Mouse (Mus musculus) kidney, embryonic 15.5 days (tissue): Measurements from ENCODE around the gene Cenpm. TPM values are rescaled to one million over a fixed set of nuclear protein-coding genes. Genes with fewer than 3 reads are reported as not detected.

Source experiments
- ATAC-seq: fragments of 200-750 bp; cut with Nextera tagmentation; replicated peaks from 2 replicates; pipeline ENCODE4 v1.8.0; 2017; ENCODE audit warnings: moderate TSS enrichment; ENCODE audit not compliant: low FRiP score
- H3K27ac ChIP-seq: fragments of 300-500 bp; sonication (generic); 2 replicates; pipeline ENCODE4 v1.5.1; 2015; ENCODE audit warnings: mild to moderate bottlenecking, inconsistent platforms
- H3K27me3 ChIP-seq: fragments of 300-500 bp; sonication (generic); 2 replicates; pipeline ENCODE4 v1.6.1; 2015; ENCODE audit warnings: inconsistent platforms
- H3K36me3 ChIP-seq: fragments of 300-500 bp; sonication (generic); 2 replicates; pipeline ENCODE4 v1.6.1; 2015; ENCODE audit warnings: inconsistent platforms
- H3K4me1 ChIP-seq: fragments of 300-500 bp; sonication (generic); 2 replicates; pipeline ENCODE4 v1.6.1; 2015; ENCODE audit warnings: inconsistent platforms
- H3K4me2 ChIP-seq: fragments of 300-500 bp; sonication (generic); 2 replicates; pipeline ENCODE4 v1.6.1; 2015; ENCODE audit warnings: moderate library complexity, mild to moderate bottlenecking, inconsistent platforms
- H3K4me3 ChIP-seq: fragments of 300-500 bp; sonication (generic); replicated peaks from 2 replicates; pipeline ENCODE4 v1.5.1; 2015; ENCODE audit warnings: mild to moderate bottlenecking, inconsistent platforms
- H3K9ac ChIP-seq: fragments of 300-500 bp; sonication (generic); 2 replicates; pipeline ENCODE4 v1.6.1; 2015; ENCODE audit warnings: mild to moderate bottlenecking, inconsistent platforms
- H3K9me3 ChIP-seq: fragments of 300-500 bp; sonication (generic); replicated peaks from 2 replicates; pipeline ENCODE4 v1.6.1; 2016; ENCODE audit warnings: inconsistent platforms
- WGBS: fragments of 180-500 bp; shearing (Covaris S2); methylation state at CpG from one replicate; pipeline ENCODE4 v1.1.7; 2015; ENCODE audit warnings: mixed read lengths; 5-methylcytosine and 5-hydroxymethylcytosine counted together
- polyA plus RNA-seq: library from polyadenylated mRNA; unstranded; fragments of >200 nt; fragmentation: Nextera tagmentation; extraction: Ambion mirVana; gene quantifications from 2 replicates; pipeline ENCODE4 v1.2.1, GENCODE M21; 2015

The Cenpm gene
- polyA plus RNA-seq, 1 experiment from 2014 or later: 84.2 TPM

DNA sequence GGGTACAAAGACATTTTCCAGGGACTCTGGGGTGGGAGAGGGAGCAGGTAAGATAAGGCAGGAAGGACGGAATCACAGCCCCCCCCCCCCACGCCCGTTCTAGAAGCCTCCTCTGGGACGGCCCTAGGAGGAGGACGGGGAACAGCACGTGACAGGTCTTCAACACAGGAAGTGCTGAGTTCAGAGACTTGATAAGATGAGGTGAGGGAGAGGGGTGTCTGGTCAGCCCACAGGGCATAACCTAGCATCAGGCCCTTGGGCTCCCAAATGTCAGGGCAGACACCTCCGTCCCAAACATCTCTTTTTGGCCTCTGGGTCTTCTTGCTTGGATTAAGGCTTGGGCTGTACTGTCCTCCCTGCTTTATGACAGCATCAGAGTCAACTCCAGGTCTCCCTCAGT, 21.3 kb downstream of the Cenpm start:
- no peaks in the 10 kb centered on the region for H3K9me3 ChIP-seq
- H3K4me3 ChIP-seq: no peak overlapping the region
- H3K9ac ChIP-seq: no peak overlapping the region
- peaks cover 16% of the 10 kb centered on the region for H3K4me1 ChIP-seq
- no peak for ATAC-seq
- 0 out of 2 replicates have a peak overlapping the region, but pooled peaks have one; percentile 76 for H3K4me2 ChIP-seq
- WGBS: 48% methylated on average over 7 of the region's 7 CpGs
- H3K27ac ChIP-seq: no peak overlapping the region
- H3K27me3 ChIP-seq: peaks cover 45% of the 10 kb centered on the region
- H3K36me3 ChIP-seq: no peaks in the 10 kb centered on the region

DNA sequence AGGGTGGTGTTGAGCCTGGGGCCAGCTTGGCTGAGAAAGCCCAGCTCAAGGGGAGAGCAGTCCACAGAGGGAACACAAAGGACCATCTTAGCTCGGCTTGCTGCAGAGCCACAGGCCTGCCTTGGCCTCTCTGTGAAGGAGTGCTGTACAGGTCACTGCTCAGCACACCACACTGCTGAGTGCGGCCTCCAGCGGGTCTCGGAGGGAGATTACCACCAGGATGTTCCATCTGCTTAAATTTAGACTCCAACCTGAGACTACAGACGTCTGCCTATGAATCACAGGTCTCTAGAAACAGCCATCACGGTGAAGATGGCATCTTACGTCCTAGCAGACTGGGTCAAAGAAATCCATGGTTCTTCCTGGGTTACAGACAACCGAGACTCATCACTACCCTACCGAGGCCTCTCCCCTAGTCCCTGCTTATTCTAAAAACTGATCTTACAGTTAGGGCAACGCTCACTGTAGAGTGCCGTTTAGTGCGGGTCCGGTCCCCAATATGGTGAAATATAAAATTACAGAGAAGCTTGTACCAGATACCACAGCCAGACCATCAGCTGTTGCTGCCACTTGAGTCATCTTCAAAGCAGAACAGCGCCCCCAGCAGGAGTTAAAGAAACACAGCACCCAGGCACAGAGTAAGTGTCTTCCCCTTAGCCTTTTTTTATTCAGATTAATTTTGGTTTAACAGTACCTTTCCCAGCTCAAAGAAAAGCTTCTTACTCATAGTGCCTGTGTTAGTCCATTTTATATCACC, 23.3 kb downstream of the Cenpm start:
- H3K36me3 ChIP-seq: no peaks in the 10 kb centered on the region
- H3K4me2 ChIP-seq: no peak overlapping the region
- no peak overlapping the region for H3K4me3 ChIP-seq
- WGBS: 70% methylated on average over 14 of the region's 14 CpGs
- peaks cover 56% of the 10 kb centered on the region for H3K27me3 ChIP-seq
- no peak overlapping the region for H3K27ac ChIP-seq
- H3K9me3 ChIP-seq: no peaks in the 10 kb centered on the region
- H3K4me1 ChIP-seq: peaks cover 23% of the 10 kb centered on the region
- H3K9ac ChIP-seq: no peak overlapping the region
- ATAC-seq: no peak

DNA sequence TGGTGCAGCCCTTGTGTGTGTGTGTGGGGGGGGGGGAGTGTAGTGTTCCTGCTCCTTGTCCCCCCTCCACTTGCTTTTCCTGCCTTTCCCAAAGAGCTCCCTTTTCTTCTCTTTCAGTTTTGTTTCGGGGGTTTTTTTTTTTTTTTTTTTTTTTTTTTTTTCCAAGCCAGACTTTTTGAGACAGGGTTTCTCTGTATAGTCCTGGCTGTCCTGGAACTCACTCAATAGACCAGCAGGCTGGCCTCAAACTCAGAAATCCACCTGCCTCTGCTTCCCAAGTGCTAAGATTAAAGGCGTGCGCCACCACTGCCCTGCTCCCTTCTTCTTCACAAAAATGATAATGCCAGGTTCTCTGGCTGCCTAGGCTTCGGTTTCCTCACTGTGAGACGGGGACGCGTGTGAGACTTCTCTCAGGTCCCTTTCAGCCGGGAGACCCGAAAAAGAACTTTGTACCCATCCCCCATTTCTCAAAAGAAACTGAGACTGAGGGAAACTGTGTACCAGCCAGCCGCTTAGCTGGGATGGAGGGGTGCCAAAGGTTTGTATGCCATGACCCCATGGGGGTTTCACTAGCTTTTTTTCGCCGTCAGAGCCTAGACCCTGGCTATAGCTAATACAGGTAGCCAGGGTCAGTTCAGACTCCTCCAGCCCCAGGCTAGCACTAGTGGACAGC, 24.4 kb downstream of the Cenpm start:
- Histone ChIP-seq H3K27me3 (peaks cover 57% of the 10 kb centered on the region), H3K4me1 (peaks cover 25% of the 10 kb centered on the region), H3K4me3 (no peak overlapping the region), H3K9ac (no peak overlapping the region), H3K27ac (no peak overlapping the region), H3K4me2 (no peak overlapping the region), H3K36me3 (no peaks in the 10 kb centered on the region), H3K9me3 (no peaks in the 10 kb centered on the region)
- WGBS: 81% methylated on average over 11 of the region's 12 CpGs
- ATAC-seq: no peak

DNA sequence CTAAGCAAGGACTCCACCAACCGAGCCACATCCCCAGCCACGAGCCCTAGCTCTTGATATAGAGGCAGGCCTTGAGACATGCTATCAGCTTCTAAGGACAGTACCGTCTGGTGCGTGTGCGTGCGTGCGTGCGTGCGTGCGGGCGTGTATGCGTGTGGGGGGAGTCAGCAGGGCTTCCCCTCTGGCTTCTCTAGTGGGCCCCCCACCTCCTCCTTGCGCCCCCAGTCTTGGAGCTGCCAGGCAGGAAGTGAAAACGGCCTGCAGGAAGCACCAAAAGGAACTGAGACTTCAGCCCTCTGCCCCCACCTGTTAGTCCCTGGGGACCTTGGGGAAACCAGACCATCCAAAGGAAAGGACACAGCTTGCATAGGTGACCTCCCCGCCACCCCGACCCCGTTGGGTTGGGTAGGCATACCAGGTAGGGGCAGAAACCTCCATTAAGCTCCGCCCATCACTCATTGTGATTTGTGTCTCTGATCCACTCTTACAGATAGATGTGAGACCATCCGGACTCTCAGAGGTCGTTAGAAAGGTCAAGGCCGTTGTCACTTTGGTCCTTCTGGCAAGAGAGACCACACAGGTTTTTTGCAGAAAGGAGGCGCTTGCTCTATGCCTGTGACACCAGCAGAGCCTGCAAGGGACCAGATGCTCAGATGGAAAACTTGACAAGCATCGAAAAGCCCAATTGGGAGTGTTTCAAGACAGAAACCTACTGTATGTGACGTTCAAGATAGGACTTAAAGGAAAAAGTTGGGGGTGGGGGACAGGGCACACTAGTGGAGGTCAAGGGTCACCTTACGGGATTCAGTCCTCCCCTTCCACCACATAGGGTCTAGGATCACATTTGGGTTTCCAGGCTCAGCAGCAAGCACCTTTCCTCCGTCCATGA, 25.5 kb downstream of the Cenpm start:
- H3K9ac ChIP-seq: no peak overlapping the region
- no peaks in the 10 kb centered on the region for H3K9me3 ChIP-seq
- H3K4me1 ChIP-seq: peaks cover 21% of the 10 kb centered on the region
- H3K27ac ChIP-seq: no peak overlapping the region
- no peak for ATAC-seq
- no peak overlapping the region for H3K4me3 ChIP-seq
- H3K4me2 ChIP-seq: no peak overlapping the region
- H3K36me3 ChIP-seq: no peaks in the 10 kb centered on the region
- 70% methylated on average over 26 of the region's 26 CpGs for WGBS
- H3K27me3 ChIP-seq: peaks cover 56% of the 10 kb centered on the region

DNA sequence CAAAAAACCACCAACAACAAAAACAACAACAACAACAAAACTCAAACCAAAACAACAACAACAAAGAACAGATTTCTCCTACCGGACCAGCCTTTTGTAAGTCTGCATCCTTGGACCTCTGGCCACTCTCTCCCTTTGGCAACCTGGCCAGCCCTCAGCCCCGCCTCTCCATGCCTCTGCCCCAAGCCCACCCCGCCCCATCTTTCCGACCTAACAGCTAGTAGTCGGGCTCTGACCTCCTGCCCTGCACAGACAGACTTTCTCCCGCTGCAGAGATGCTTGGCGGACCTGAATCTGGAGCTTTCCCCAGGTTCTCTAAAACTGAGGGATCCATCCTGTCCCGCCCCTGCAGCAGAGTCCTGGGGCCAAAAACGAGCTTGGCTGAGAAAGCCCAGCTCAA, 26.6 kb downstream of the Cenpm start:
- H3K4me1 ChIP-seq: peaks cover 17% of the 10 kb centered on the region; the same call in 1 of the 2 replicates
- no peak overlapping the region for H3K4me2 ChIP-seq
- no peak overlapping the region for H3K27ac ChIP-seq
- ATAC-seq: no peak
- no peak overlapping the region for H3K9ac ChIP-seq
- no peaks in the 10 kb centered on the region for H3K9me3 ChIP-seq
- H3K4me3 ChIP-seq: no peak overlapping the region
- no peaks in the 10 kb centered on the region for H3K36me3 ChIP-seq
- H3K27me3 ChIP-seq: peaks cover 57% of the 10 kb centered on the region
- 33% methylated on average over 9 of the region's 9 CpGs for WGBS

DNA sequence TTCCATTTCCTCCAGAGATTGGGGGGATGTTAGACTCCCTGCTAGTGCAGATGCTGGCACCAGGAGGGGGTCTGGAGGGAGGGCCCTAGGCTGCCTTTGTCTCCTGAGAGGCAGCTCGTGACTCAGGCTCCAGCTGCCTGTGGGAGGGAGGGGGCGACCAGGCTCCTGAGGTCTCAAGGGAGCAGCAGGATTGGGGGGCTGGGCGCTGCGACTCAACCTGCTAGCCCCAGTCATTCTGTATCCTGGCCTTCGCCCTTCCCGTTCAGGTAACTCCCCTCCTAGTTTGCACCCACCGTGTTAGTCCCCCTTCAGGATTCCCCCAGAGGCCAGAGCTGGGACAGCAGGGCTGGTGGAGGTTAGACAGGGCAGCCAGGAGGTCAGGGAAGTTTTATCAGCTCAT, 27.5 kb downstream of the Cenpm start:
- no peak overlapping the region for H3K4me2 ChIP-seq
- H3K36me3 ChIP-seq: no peaks in the 10 kb centered on the region
- H3K9me3 ChIP-seq: no peaks in the 10 kb centered on the region
- H3K27me3 ChIP-seq: peaks cover 60% of the 10 kb centered on the region
- no peak overlapping the region for H3K9ac ChIP-seq
- ATAC-seq: no peak
- H3K4me3 ChIP-seq: no peak overlapping the region
- 20% methylated on average over 7 of the region's 7 CpGs for WGBS
- H3K4me1 ChIP-seq: peaks cover 27% of the 10 kb centered on the region
- no peak overlapping the region for H3K27ac ChIP-seq

DNA sequence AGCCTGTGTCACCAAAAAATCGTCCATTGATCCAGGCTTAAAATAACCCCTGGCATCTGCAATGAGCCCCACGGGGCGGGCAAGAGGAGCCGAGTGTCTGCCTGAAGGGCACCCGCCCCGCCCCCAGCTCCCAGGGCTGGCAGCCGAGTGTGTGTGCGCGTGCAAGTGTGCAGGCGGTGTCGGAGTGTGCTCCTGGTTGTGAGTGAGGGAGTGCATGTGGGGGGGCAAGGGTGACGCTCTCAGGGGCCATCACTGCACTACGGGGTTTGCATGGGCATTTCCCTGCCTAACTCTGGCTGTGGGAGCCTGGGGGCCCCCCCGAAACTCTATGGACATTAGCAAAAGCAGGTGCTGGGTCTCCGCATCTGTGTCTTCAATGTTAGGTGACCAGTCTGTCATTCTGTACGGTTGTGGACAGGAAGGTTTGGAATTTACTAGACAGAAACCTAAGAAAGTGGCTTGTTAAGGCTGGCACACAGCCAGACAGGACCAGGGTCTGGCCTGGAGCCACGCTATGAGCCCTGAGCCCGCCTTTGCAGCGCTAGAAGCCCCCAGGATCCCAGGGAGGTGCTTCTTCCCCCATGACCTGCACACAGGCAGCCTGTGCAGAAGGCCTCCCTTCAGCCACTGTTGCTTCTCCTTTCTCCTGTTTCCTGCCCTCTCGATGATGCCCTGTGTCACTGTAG, 28.3 kb downstream of the Cenpm start:
- Histone ChIP-seq H3K4me3 (no peak overlapping the region), H3K9me3 (no peaks in the 10 kb centered on the region), H3K4me1 (peaks cover 34% of the 10 kb centered on the region), H3K27ac (no peak overlapping the region), H3K27me3 (peaks cover 67% of the 10 kb centered on the region), H3K9ac (no peak overlapping the region), H3K36me3 (no peaks in the 10 kb centered on the region), H3K4me2 (no peak overlapping the region)
- 57% methylated on average over 20 of the region's 20 CpGs for WGBS
- ATAC-seq: no peak

DNA sequence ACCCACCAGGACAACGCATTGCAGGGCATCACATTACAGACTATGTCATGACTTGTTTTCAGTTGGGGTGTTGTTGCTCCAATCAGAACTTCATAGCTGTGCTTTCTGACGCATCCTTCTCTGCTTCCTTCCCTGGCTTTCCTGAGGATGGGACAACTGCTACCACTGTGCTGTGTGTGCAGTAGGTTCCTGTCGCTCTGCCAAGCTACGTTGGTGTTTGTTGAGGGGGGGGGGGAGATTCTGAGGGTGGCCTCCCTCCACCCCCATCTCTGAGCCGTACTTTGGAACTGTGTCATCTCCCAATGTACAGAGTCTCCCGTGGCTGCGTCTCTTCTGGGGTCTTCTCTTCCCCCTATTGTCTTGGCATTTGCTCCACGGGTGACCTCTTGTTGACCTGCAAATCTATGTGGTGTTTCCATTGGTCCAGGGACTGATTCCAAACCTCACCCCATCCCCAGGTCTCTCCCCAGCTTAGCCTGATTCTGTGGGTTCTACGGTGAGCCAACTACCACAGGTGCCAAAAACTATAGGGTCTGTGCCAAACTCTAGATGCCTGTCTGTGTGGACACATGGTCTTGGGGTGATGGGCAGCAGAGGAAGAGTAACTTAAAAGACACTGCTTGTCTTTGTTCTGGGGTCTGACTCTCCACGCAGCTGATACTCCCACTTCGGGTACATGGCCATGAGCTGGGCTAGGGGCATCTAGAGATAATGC, 29.1 kb downstream of the Cenpm start:
- no peak for ATAC-seq
- Histone ChIP-seq H3K36me3 (no peaks in the 10 kb centered on the region), H3K4me3 (no peak overlapping the region), H3K4me2 (no peak overlapping the region), H3K27ac (no peak overlapping the region), H3K4me1 (peaks cover 42% of the 10 kb centered on the region), H3K9ac (no peak overlapping the region), H3K27me3 (peaks cover 75% of the 10 kb centered on the region), H3K9me3 (no peaks in the 10 kb centered on the region)
- 45% methylated on average over 11 of the region's 11 CpGs for WGBS

DNA sequence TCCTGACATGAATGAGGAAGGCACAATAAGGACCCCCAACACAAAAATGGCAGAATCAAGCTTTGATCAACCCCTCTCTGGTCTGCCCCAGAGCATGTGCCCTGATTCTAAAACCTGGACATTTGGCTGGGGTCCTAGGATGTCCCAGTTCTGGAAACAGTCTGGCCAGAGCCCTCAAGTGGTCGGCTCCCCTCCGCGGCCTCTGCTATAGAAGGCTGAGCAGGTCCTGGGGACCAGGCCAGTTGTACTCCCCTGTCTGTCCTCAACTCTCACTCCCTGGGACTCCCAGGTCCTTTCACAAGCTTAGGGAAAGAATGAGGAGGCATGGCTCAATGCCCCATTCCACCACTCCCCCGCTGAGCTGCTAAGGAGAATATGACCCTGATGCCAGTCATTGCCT, 31.3 kb downstream of the Cenpm start:
- ATAC-seq: no peak
- peaks cover 90% of the 10 kb centered on the region for H3K27me3 ChIP-seq
- 6% methylated on average over 4 of the region's 4 CpGs for WGBS

DNA sequence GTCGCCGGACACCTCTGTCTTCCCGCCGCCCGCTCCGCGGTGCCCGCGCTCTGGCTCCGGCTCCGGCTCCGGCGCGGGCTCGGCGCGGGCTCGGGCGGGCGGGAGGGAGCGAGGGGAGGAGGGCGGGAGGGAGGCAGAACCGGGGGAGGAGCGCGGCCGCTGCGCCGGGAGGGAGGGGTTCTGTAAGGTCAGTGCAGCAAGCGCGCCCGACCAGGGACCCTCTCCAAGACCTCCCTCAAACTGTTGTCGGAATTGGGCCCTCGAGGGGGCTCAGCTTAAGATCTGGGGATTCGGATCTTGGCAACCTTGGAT, 31.8 kb downstream of the Cenpm start, which contains the start of gene Shisa8:
Gene Shisa8, minus strand, starts transcription at position 64 of the 312 bp plus-strand sequence.
- peaks cover 95% of the 10 kb centered on the region for H3K27me3 ChIP-seq
- H3K4me2 ChIP-seq: peak within 1 kb of the TSS; percentile 90
- H3K9ac ChIP-seq: peak within 1 kb of the TSS; percentile 35; the same call in 1 of the 2 replicates
- peaks cover 39% of the 10 kb centered on the region for H3K4me1 ChIP-seq
- H3K36me3 ChIP-seq: no peaks in the 10 kb centered on the region
- H3K4me3 ChIP-seq: peak within 1 kb of the TSS; percentile 53
- peak; percentile 27; the same call in 1 of the 2 replicates for ATAC-seq
- H3K9me3 ChIP-seq: no peaks in the 10 kb centered on the region
- WGBS: 0% methylated on average over 31 of the region's 34 CpGs
- no peak within 1 kb of the TSS for H3K27ac ChIP-seq

More for the DNA sequence above, 31.3 kb downstream of the Cenpm start:
- H3K9ac ChIP-seq: no peak overlapping the region
- H3K4me3 ChIP-seq: no peak overlapping the region
- H3K4me1 ChIP-seq: peaks cover 39% of the 10 kb centered on the region
- peak overlapping the region; percentile 90; the same call in 1 of the 2 replicates for H3K4me2 ChIP-seq
- H3K27ac ChIP-seq: no peak overlapping the region
- no peaks in the 10 kb centered on the region for H3K36me3 ChIP-seq
- no peaks in the 10 kb centered on the region for H3K9me3 ChIP-seq
